Mouse (Mus musculus) testis, adult 2 months (tissue): ENCODE measurements around the gene Zfp979. TPM values are rescaled to one million over a fixed set of nuclear protein-coding genes. Genes with fewer than 3 reads are reported as not detected.
"Not testable (repeated sequence)": the region's sequence is repeated elsewhere in the genome, so short reads cannot be mapped to it uniquely, and the experiment has no call there.

Source experiments
- H3K27ac ChIP-seq: fragments of 200-500 bp; 2 replicates; pipeline ENCODE4 v1.5.1; 2012; ENCODE audit warnings: low read depth, low read length; ENCODE audit not compliant: control insufficient read depth, insufficient read depth
- H3K27me3 ChIP-seq: fragments of 200-500 bp; 2 replicates; pipeline ENCODE4 v1.6.1; 2012; ENCODE audit warnings: mild to moderate bottlenecking, low read length, moderate library complexity; ENCODE audit not compliant: control insufficient read depth, insufficient read depth
- H3K36me3 ChIP-seq: fragments of 200-500 bp; 2 replicates; pipeline ENCODE4 v1.6.1; 2012; ENCODE audit warnings: mild to moderate bottlenecking, low read length; ENCODE audit not compliant: control insufficient read depth, insufficient read depth
- H3K4me1 ChIP-seq: fragments of 200-500 bp; 2 replicates; pipeline ENCODE4 v1.6.1; 2012; ENCODE audit warnings: low read length; ENCODE audit not compliant: control insufficient read depth, insufficient read depth
- H3K4me3 ChIP-seq: fragments of 200-500 bp; 2 replicates; pipeline ENCODE4 v1.5.1; 2012; ENCODE audit warnings: low read depth, mild to moderate bottlenecking, low read length, moderate library complexity, mixed read lengths; ENCODE audit not compliant: control insufficient read depth
- CTCF ChIP-seq: fragments of 200-500 bp; IDR thresholded peaks from 2 replicates; pipeline ENCODE4 v1.5.1; 2012; ENCODE audit warnings: low read depth, mild to moderate bottlenecking, inconsistent platforms, low read length, moderate library complexity; ENCODE audit not compliant: control insufficient read depth, insufficient read depth, insufficient replicate concordance
- POLR2A ChIP-seq: fragments of 200-500 bp; IDR thresholded peaks from 2 replicates; pipeline ENCODE4 v1.6.1; 2012; ENCODE audit warnings: low read depth, mild to moderate bottlenecking, inconsistent platforms, low read length, moderate library complexity; ENCODE audit not compliant: control insufficient read depth
- polyA plus RNA-seq: library from polyadenylated mRNA; depleted of rRNA; stranded (reverse); fragments of >200 nt; gene quantifications from 2 replicates; pipeline ENCODE4 v1.2.3, GENCODE M21; 2012; rRNA removed

Zfp979 gene
- polyA plus RNA-seq, 1 experiment = 1.3 TPM

- Histone ChIP-seq H3K27ac (no peak overlapping the region), H3K4me1 (no peaks in the 10 kb centered on the region), H3K27me3 (no peaks in the 10 kb centered on the region), H3K36me3 (no peaks in the 10 kb centered on the region), H3K4me3 (no peak overlapping the region)
- TF ChIP-seq POLR2A (no peak), CTCF (no peak)
Observed at GRCm38 (mm10) chr4:147598831-147599230, 43.5 kb downstream of the Zfp979 start.

GRCm38 (mm10) chr4:147597685-147598084 is 44.6 kb downstream of the Zfp979 start:
- Histone ChIP-seq H3K27ac (no peak overlapping the region), H3K4me1 (no peaks in the 10 kb centered on the region), H3K4me3 (no peak overlapping the region), H3K27me3 (no peaks in the 10 kb centered on the region), H3K36me3 (no peaks in the 10 kb centered on the region)
- no peak for TF ChIP-seq POLR2A
- no peak for TF ChIP-seq CTCF

GRCm38 (mm10) chr4:147594630-147595029 is 47.7 kb downstream of the Zfp979 start:
- H3K4me1 ChIP-seq, H3K27ac ChIP-seq, H3K27me3 ChIP-seq, H3K4me3 ChIP-seq, H3K36me3 ChIP-seq: not testable (repeated sequence)

- Histone ChIP-seq H3K36me3 (no peaks in the 10 kb centered on the region), H3K4me3 (no peak overlapping the region), H3K4me1 (no peaks in the 10 kb centered on the region), H3K27ac (no peak overlapping the region), H3K27me3 (no peaks in the 10 kb centered on the region)
- no peak for TF ChIP-seq CTCF
- TF ChIP-seq POLR2A = no peak
Observed at GRCm38 (mm10) chr4:147586511-147587473, 55.5 kb downstream of the Zfp979 start.

- H3K4me3 ChIP-seq, H3K36me3 ChIP-seq, H3K27ac ChIP-seq, H3K27me3 ChIP-seq, H3K4me1 ChIP-seq: not testable (repeated sequence)
Observed at GRCm38 (mm10) chr4:147579371-147579770, 62.9 kb downstream of the Zfp979 start.

- H3K27ac ChIP-seq, H3K4me3 ChIP-seq, H3K4me1 ChIP-seq, H3K36me3 ChIP-seq, H3K27me3 ChIP-seq: not testable (repeated sequence)
Observed at GRCm38 (mm10) chr4:147571156-147571555, 71.2 kb downstream of the Zfp979 start.

- Histone ChIP-seq H3K27ac (no peak overlapping the region), H3K27me3 (no peaks in the 10 kb centered on the region), H3K4me3 (no peak overlapping the region), H3K36me3 (no peaks in the 10 kb centered on the region), H3K4me1 (no peaks in the 10 kb centered on the region)
- no peak for TF ChIP-seq CTCF
- no peak for TF ChIP-seq POLR2A
Observed at GRCm38 (mm10) chr4:147565426-147566220, 76.7 kb downstream of the Zfp979 start.

Other genes with a start within 250 kb of the Zfp979 start
- 1.4 and 1.5 TPM in 2 replicates for gene Zfp982, start 150.1 kb downstream of the Zfp979 start, polyA plus RNA-seq
- gene Gm16503, start 102.3 kb downstream of the Zfp979 start, polyA plus RNA-seq = 0.08 and 0.11 TPM in 2 replicates
- gene Zfp985, start 89.2 kb downstream of the Zfp979 start, polyA plus RNA-seq = not detected in 2 replicates
- gene Zfp534, start 60.0 kb upstream of the Zfp979 start, polyA plus RNA-seq = 0.10 and 0.17 TPM in 2 replicates
- gene Zfp984, start 167.3 kb upstream of the Zfp979 start, polyA plus RNA-seq = 0.36 and 0.64 TPM in 2 replicates
- 1.6 and 2.3 TPM in 2 replicates for gene Zfp933, start 205.9 kb upstream of the Zfp979 start, polyA plus RNA-seq
- gene Miip, start 226.3 kb upstream of the Zfp979 start, polyA plus RNA-seq = 96.6 and 116 TPM in 2 replicates
- 1.4 and 1.8 TPM in 2 replicates for gene Fv1, start 226.5 kb upstream of the Zfp979 start, polyA plus RNA-seq